In the genomic region with DNA sequence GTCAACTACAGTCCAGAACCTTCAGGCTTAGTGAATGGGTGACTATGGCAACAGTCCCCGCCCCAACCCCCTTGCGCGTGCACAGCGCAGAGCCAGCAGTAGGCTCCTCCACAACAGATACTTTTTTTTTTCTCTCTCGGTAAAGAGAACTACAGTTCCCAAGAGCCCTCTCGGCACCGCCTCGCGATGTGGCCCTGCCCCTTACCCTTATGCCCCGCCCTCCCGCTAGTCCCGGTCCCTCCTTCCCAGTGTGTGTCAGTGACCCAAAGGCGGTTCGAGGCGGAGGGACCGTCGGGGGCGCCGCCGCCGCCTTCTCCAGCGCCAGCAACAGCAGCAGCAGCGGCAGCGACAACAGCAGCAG, we compare ENCODE assay signal across 8 mouse cellular contexts. TPM values are rescaled to one million over a fixed set of nuclear protein-coding genes. Genes with fewer than 3 reads are reported as not detected.
DNase-seq lines count a peak whose midpoint lies in the region; ATAC-seq and TF ChIP-seq lines count a peak whose summit lies in the region.

A gene (plus strand): TSS at position 225 of the 361 bp plus-strand sequence.

- no peaks in the 10 kb centered on the region for H3K36me3 ChIP-seq in embryonic facial prominence, embryonic 13.5 days
- no peaks in the 10 kb centered on the region for H3K36me3 ChIP-seq in kidney, adult 2 months (ENCODE audit: control insufficient read depth, insufficient read depth, low read length)
- H3K36me3 ChIP-seq in limb, embryonic 12.5 days: 0 out of 2 replicates have a peak, but pooled peaks cover 2% of the 10 kb centered on the region
- H3K36me3 ChIP-seq in midbrain, embryonic 15.5 days (replicated peaks): no peaks in the 10 kb centered on the region
- no peaks in the 10 kb centered on the region for H3K36me3 ChIP-seq in spleen, adult 2 months (ENCODE audit: control insufficient read depth, insufficient read depth, low read length)

- H3K9ac ChIP-seq in embryonic facial prominence, embryonic 13.5 days: peak within 1 kb of the TSS; percentile 98
- peak within 1 kb of the TSS; percentile 99 for H3K9ac ChIP-seq in limb, embryonic 12.5 days (replicated peaks)
- peak within 1 kb of the TSS; percentile 95 for H3K9ac ChIP-seq in midbrain, embryonic 15.5 days

- DNase-seq in 3134 (ENCODE audit: extremely low read depth, insufficient read length, low spot score): peak; percentile 97
- peak; percentile 96 to 97 for DNase-seq in adrenal gland, postnatal 36 days
- peak; percentile 96 to 97 for DNase-seq in heart, adult 18-20 months
- DNase-seq in kidney, adult 2 months: peak; percentile 97
- peak; percentile 90 for DNase-seq in spleen, adult 2 months (ENCODE audit: low read depth in 1 of 2, low spot score in 2 of 2)

- TF ChIP-seq CTCF in kidney, adult 2 months (conservative IDR thresholded peaks at IDR 0.05; ENCODE audit: insufficient read depth, insufficient read length, low read depth, low read length): no peak
- no peak for TF ChIP-seq CTCF in spleen, adult 2 months (IDR thresholded peaks at IDR 0.05; ENCODE audit: extremely low read depth, insufficient read depth, insufficient read length, insufficient replicate concordance)

- peak within 1 kb of the TSS; percentile 71 for H3K4me2 ChIP-seq in embryonic facial prominence, embryonic 13.5 days
- peak within 1 kb of the TSS; percentile 72 for H3K4me2 ChIP-seq in limb, embryonic 12.5 days
- H3K4me2 ChIP-seq in midbrain, embryonic 15.5 days: peak within 1 kb of the TSS; percentile 66

- ATAC-seq in embryonic facial prominence, embryonic 13.5 days (ENCODE audit: insufficient number of reproducible peaks, insufficient read depth, low FRiP score, low TSS enrichment, low read depth): peak; percentile 100
- peak; percentile 100 for ATAC-seq in limb, embryonic 12.5 days (ENCODE audit: insufficient number of reproducible peaks, insufficient read depth, low FRiP score, low TSS enrichment, low read depth)
- ATAC-seq in midbrain, embryonic 15.5 days (replicated peaks): peak; percentile 100

- peak; percentile 93 for TF ChIP-seq POLR2A in kidney, adult 2 months (IDR thresholded peaks at IDR 0.05; ENCODE audit: low read depth, low read length)
- peak; percentile 98 for TF ChIP-seq POLR2A in spleen, adult 2 months (IDR thresholded peaks at IDR 0.05; ENCODE audit: low read depth, low read length)

- WGBS in embryonic facial prominence, embryonic 13.5 days: 0% methylated on average over 24 of the region's 24 CpGs
- under 1% methylated on average over 24 of the region's 24 CpGs for WGBS in kidney, adult 2 months
- WGBS in limb, embryonic 12.5 days: 1% methylated on average over 24 of the region's 24 CpGs
- WGBS in midbrain, embryonic 15.5 days: 0% methylated on average over 24 of the region's 24 CpGs
- under 1% methylated on average over 24 of the region's 24 CpGs for WGBS in spleen, adult 2 months

- H3K4me1 ChIP-seq in embryonic facial prominence, embryonic 13.5 days: peaks cover 13% of the 10 kb centered on the region
- peaks cover 3% of the 10 kb centered on the region; the same call in 1 of the 2 replicates for H3K4me1 ChIP-seq in kidney, adult 2 months (ENCODE audit: control insufficient read depth, insufficient read depth, low read length)
- peaks cover 14% of the 10 kb centered on the region for H3K4me1 ChIP-seq in limb, embryonic 12.5 days (replicated peaks)
- H3K4me1 ChIP-seq in midbrain, embryonic 15.5 days: peaks cover 21% of the 10 kb centered on the region
- 0 out of 2 replicates have a peak, but pooled peaks cover 2% of the 10 kb centered on the region for H3K4me1 ChIP-seq in spleen, adult 2 months (ENCODE audit: control insufficient read depth, insufficient read depth, insufficient read length)

- H3K9me3 ChIP-seq in embryonic facial prominence, embryonic 13.5 days: no peaks in the 10 kb centered on the region
- no peaks in the 10 kb centered on the region for H3K9me3 ChIP-seq in limb, embryonic 12.5 days
- no peaks in the 10 kb centered on the region for H3K9me3 ChIP-seq in midbrain, embryonic 15.5 days

- H3K27ac ChIP-seq in embryonic facial prominence, embryonic 13.5 days: peak within 1 kb of the TSS; percentile 99
- H3K27ac ChIP-seq in kidney, adult 2 months (ENCODE audit: insufficient read depth, low read depth, low read length): peak within 1 kb of the TSS; percentile 77
- peak within 1 kb of the TSS; percentile 100 for H3K27ac ChIP-seq in limb, embryonic 12.5 days
- H3K27ac ChIP-seq in midbrain, embryonic 15.5 days: peak within 1 kb of the TSS; percentile 100
- H3K27ac ChIP-seq in spleen, adult 2 months (ENCODE audit: insufficient read depth, low read length): peak within 1 kb of the TSS; percentile 95

- peak within 1 kb of the TSS; percentile 83 for H3K4me3 ChIP-seq in embryonic facial prominence, embryonic 13.5 days
- peak within 1 kb of the TSS; percentile 73 for H3K4me3 ChIP-seq in kidney, adult 2 months (ENCODE audit: insufficient read depth, low read depth, low read length)
- peak within 1 kb of the TSS; percentile 92 for H3K4me3 ChIP-seq in limb, embryonic 12.5 days (replicated peaks)
- peak within 1 kb of the TSS; percentile 76 for H3K4me3 ChIP-seq in midbrain, embryonic 15.5 days
- H3K4me3 ChIP-seq in spleen, adult 2 months (ENCODE audit: extremely low read depth, insufficient read depth, insufficient read length): peak within 1 kb of the TSS; percentile 83

- no peaks in the 10 kb centered on the region for H3K27me3 ChIP-seq in embryonic facial prominence, embryonic 13.5 days
- H3K27me3 ChIP-seq in kidney, adult 2 months (replicated peaks; ENCODE audit: control insufficient read depth, insufficient read depth, low read length): no peaks in the 10 kb centered on the region
- H3K27me3 ChIP-seq in limb, embryonic 12.5 days: no peaks in the 10 kb centered on the region
- H3K27me3 ChIP-seq in midbrain, embryonic 15.5 days (replicated peaks): no peaks in the 10 kb centered on the region
- H3K27me3 ChIP-seq in spleen, adult 2 months (ENCODE audit: control insufficient read depth, insufficient read depth, low read length): no peaks in the 10 kb centered on the region

RNA-seq across cellular contexts. Expression of the gene that starts here (rescaled TPM):
- total RNA-seq in adrenal gland, postnatal 36 days (2021): 10 to 100 TPM; 16.4 to 19.8 TPM
- 48.4 and 48.8 TPM in 2 replicates for polyA plus RNA-seq in embryonic facial prominence, embryonic 13.5 days (2015; fragmentation: Nextera tagmentation; extraction: Ambion mirVana)
- total RNA-seq in heart, adult 18-20 months (2021): 10 to 100 TPM; 12.7 to 17.6 TPM
- 8.5 and 8.8 TPM in 2 replicates for polyA plus RNA-seq in kidney, adult 2 months (2012; rRNA removed)
- polyA plus RNA-seq in limb, embryonic 12.5 days (2016; fragmentation: Nextera tagmentation; extraction: Ambion mirVana): 66.6 and 66.9 TPM in 2 replicates
- 70.9 and 72.3 TPM in 2 replicates for polyA plus RNA-seq in midbrain, embryonic 15.5 days (2015; fragmentation: Nextera tagmentation; extraction: Ambion mirVana)
- 25.2 and 60.5 TPM in 2 replicates for polyA plus RNA-seq in spleen, adult 2 months (2012; rRNA removed)

Comparison
In these comparisons a context has a peak if more than half of its experiments do, and no peak if none do; other contexts are left out.
1. Peak in every context shown above with its lines: DNase-seq, ATAC-seq, H3K4me3 ChIP-seq and H3K27ac ChIP-seq.